Mouse (Mus musculus): Measurements from ENCODE around the gene Hvcn1.

Gene Hvcn1

GRCm38 (mm10) chr5:122274785-122275184, 68.2 kb downstream of the Hvcn1 start:
- peak; percentile 80 to 81 for DNase-seq

- DNase-seq = no peak
Observed at GRCm38 (mm10) chr5:122278946-122279345, 72.3 kb downstream of the Hvcn1 start.

- DNase-seq = peak in 1 of 2 experiments; percentile 27
Observed at GRCm38 (mm10) chr5:122279799-122280421, 73.3 kb downstream of the Hvcn1 start.

- peak; percentile 28 to 47 for DNase-seq
Observed at GRCm38 (mm10) chr5:122280422-122280826, 73.8 kb downstream of the Hvcn1 start.

GRCm38 (mm10) chr5:122280827-122281462, 74.3 kb downstream of the Hvcn1 start:
- DNase-seq = peak; percentile 77 to 80

- DNase-seq = no peak
Observed at GRCm38 (mm10) chr5:122283828-122284182, 77.2 kb downstream of the Hvcn1 start.

- DNase-seq = peak; percentile 95 to 96
Observed at GRCm38 (mm10) chr5:122284183-122285028, 77.8 kb downstream of the Hvcn1 start, which contains the start of gene Pptc7. Gene Pptc7 (plus strand): TSS chr5:122284365.

GRCm38 (mm10) chr5:122285029-122285766, 78.6 kb downstream of the Hvcn1 start:
- DNase-seq = peak; percentile 67 to 77

- no peak for DNase-seq
Observed at GRCm38 (mm10) chr5:122285767-122286150, 79.2 kb downstream of the Hvcn1 start.

GRCm38 (mm10) chr5:122286191-122286590, 79.6 kb downstream of the Hvcn1 start:
- DNase-seq = no peak

GRCm38 (mm10) chr5:122287026-122287425, 80.4 kb downstream of the Hvcn1 start:
- no peak for DNase-seq

- DNase-seq = no peak
Observed at GRCm38 (mm10) chr5:122288147-122288811, 81.7 kb downstream of the Hvcn1 start.

GRCm38 (mm10) chr5:122291149-122291548, 84.5 kb downstream of the Hvcn1 start:
- DNase-seq = no peak
